Mouse (Mus musculus) limb, embryonic 15.5 days (tissue): ENCODE measurements around the gene Panx3. TPM values are rescaled to one million over a fixed set of nuclear protein-coding genes. Genes with fewer than 3 reads are reported as not detected.

Source experiments
- ATAC-seq: fragments of 200-750 bp; cut with Nextera tagmentation; 2 replicates; pipeline ENCODE4 v1.8.0; 2017; ENCODE audit warnings: low read depth, moderate TSS enrichment; ENCODE audit not compliant: insufficient number of reproducible peaks, low FRiP score, low TSS enrichment
- H3K27ac ChIP-seq: fragments of 300-500 bp; sonication (generic); 2 replicates; pipeline ENCODE4 v1.5.1; 2015; ENCODE audit warnings: moderate library complexity, mild to moderate bottlenecking, inconsistent platforms
- H3K27me3 ChIP-seq: fragments of 300-500 bp; sonication (generic); 2 replicates; pipeline ENCODE4 v1.6.1; 2015; ENCODE audit warnings: inconsistent platforms
- H3K36me3 ChIP-seq: fragments of 300-500 bp; sonication (generic); 2 replicates; pipeline ENCODE4 v1.6.1; 2015; ENCODE audit warnings: inconsistent platforms
- H3K4me1 ChIP-seq: fragments of 300-500 bp; sonication (generic); 2 replicates; pipeline ENCODE4 v1.6.1; 2015; ENCODE audit warnings: inconsistent platforms
- H3K4me2 ChIP-seq: fragments of 300-500 bp; sonication (generic); 2 replicates; pipeline ENCODE4 v1.6.1; 2015; ENCODE audit warnings: mild to moderate bottlenecking, inconsistent platforms
- H3K4me3 ChIP-seq: fragments of 300-500 bp; sonication (generic); 2 replicates; pipeline ENCODE4 v1.5.1; 2015; ENCODE audit warnings: mild to moderate bottlenecking, inconsistent platforms
- H3K9ac ChIP-seq: fragments of 300-500 bp; sonication (generic); 2 replicates; pipeline ENCODE4 v1.6.1; 2015; ENCODE audit warnings: inconsistent platforms
- H3K9me3 ChIP-seq: fragments of 300-500 bp; sonication (generic); 2 replicates; pipeline ENCODE4 v1.6.1; 2016; ENCODE audit warnings: inconsistent platforms
- WGBS: fragments of 180-500 bp; shearing (Covaris S2); methylation state at CpG from one replicate; pipeline ENCODE4 v1.1.7; 2015; 5-methylcytosine and 5-hydroxymethylcytosine counted together
- polyA plus RNA-seq: library from polyadenylated mRNA; unstranded; fragments of >200 nt; fragmentation: Nextera tagmentation; extraction: Ambion mirVana; gene quantifications from 2 replicates; pipeline ENCODE4 v1.2.1, GENCODE M21; 2015

Gene Panx3
- polyA plus RNA-seq, 1 experiment from 2014 or later = 26.3 TPM

DNA sequence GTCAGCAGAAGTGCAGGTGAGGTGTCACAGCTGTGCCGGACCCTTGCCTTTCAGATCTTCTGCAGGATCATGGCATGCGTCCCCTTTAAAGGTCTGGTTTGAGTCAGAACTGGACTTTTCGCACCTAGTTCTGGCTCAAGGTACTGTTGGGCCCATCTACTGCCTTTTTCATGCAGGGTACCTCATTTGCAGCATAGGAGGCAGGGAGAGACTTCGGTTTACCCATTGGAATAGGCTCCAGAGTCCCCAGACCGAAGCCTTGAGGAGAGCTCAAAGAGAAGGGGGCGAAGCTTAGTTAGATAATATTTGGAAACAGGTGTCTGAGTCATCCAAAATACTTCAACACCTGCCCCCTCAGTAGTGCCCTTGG lies 55.1 kb downstream of the Panx3 start:
- H3K36me3 ChIP-seq = no peaks in the 10 kb centered on the region
- H3K27me3 ChIP-seq = 0 out of 2 replicates have a peak, but pooled peaks cover 4% of the 10 kb centered on the region
- H3K9me3 ChIP-seq = no peaks in the 10 kb centered on the region
- H3K4me3 ChIP-seq = peak overlapping the region; percentile 64
- ATAC-seq = no peak
- peaks cover 8% of the 10 kb centered on the region; the same call in 1 of the 2 replicates for H3K4me1 ChIP-seq
- WGBS = 18% methylated on average over 6 of the region's 6 CpGs
- peak overlapping the region; percentile 31; the same call in 1 of the 2 replicates for H3K9ac ChIP-seq
- H3K4me2 ChIP-seq = peak overlapping the region; percentile 67
- peak overlapping the region; percentile 65; the same call in 1 of the 2 replicates for H3K27ac ChIP-seq

DNA sequence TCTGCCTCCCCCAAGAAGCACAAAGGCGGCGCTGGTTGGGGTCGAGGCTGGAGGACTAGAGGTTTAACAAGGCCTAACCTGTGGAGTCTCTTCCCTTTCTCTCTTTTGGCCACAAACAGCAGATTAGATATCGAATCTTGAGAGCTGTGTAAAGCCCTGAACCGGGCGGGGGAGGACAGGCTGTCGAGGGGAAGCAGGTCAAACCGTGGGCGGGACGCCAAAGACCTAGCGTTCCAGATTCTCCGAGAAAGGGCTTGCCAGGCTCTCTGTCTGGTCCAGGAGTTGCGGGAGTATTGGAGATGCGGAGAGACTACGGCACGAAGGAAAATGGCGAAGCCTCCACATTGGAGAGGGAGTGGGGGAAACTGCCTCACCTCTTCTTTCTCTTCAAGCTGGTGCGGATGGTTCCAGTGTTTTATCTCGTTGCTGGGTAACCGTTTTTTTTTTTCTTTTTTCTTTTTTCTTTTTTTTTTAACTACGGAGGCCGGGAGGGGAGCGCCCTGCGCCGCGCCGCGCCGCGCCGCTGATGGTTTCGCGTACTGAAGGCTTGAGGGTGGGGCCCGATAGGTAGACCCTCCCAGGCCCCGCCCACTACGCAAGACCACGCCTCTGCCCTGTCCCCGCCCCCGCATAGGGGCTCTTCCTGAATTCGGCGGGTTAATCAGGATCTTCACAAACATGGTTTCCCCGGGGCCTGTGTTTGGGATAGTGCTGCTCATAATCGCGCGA lies 55.7 kb downstream of the Panx3 start, which contains the start of gene Spa17:
Spa17 (minus strand) TSS at position 541 of the 729 bp plus-strand sequence.
- Histone ChIP-seq H3K4me2 (peak within 1 kb of the TSS; percentile 67), H3K9ac (peak within 1 kb of the TSS; percentile 60), H3K4me3 (peak within 1 kb of the TSS; percentile 64), H3K4me1 (peaks cover 8% of the 10 kb centered on the region; the same call in 1 of the 2 replicates), H3K27me3 (0 out of 2 replicates have a peak, but pooled peaks cover 4% of the 10 kb centered on the region), H3K36me3 (no peaks in the 10 kb centered on the region), H3K27ac (peak within 1 kb of the TSS; percentile 65; the same call in 1 of the 2 replicates), H3K9me3 (no peaks in the 10 kb centered on the region)
- under 1% methylated on average over 45 of the region's 45 CpGs for WGBS
- peak; percentile 96 for ATAC-seq

Other genes with a start within 250 kb of the Panx3 start
- 0.06 and 0.12 TPM in 2 replicates for gene Robo3, start 236.0 kb downstream of the Panx3 start, polyA plus RNA-seq
- 17.3 and 25.2 TPM in 2 replicates for gene Msantd2, start 179.9 kb downstream of the Panx3 start, polyA plus RNA-seq
- gene Esam, start 141.2 kb downstream of the Panx3 start, polyA plus RNA-seq = 50.2 and 60.0 TPM in 2 replicates
- gene Vsig2, start 130.0 kb downstream of the Panx3 start, polyA plus RNA-seq = 0.83 and 2.0 TPM in 2 replicates
- gene Nrgn, start 116.3 kb downstream of the Panx3 start, polyA plus RNA-seq = 6.2 and 7.4 TPM in 2 replicates
- gene Siae, start 113.5 kb downstream of the Panx3 start, polyA plus RNA-seq = 9.9 and 13.1 TPM in 2 replicates
- 5.1 and 5.5 TPM in 2 replicates for gene Spa17, start 55.5 kb downstream of the Panx3 start, polyA plus RNA-seq
- 204 and 207 TPM in 2 replicates for gene Tbrg1, start 11.9 kb downstream of the Panx3 start, polyA plus RNA-seq
- not detected in 2 replicates for gene Olfr160, start 47.0 kb upstream of the Panx3 start, polyA plus RNA-seq
- not detected in 2 replicates for gene Olfr874, start 75.9 kb upstream of the Panx3 start, polyA plus RNA-seq
- gene Olfr875, start 102.6 kb upstream of the Panx3 start, polyA plus RNA-seq = not detected in 2 replicates
- not detected in 2 replicates for gene Olfr876, start 133.8 kb upstream of the Panx3 start, polyA plus RNA-seq
- not detected in 2 replicates for gene Olfr877, start 185.0 kb upstream of the Panx3 start, polyA plus RNA-seq
- not detected in 2 replicates for gene Olfr145, start 227.5 kb upstream of the Panx3 start, polyA plus RNA-seq
- not detected in 2 replicates for gene Olfr878, start 248.6 kb upstream of the Panx3 start, polyA plus RNA-seq